Mouse (Mus musculus): Measurements from ENCODE around the gene Mpig6b.

- TF ChIP-seq CTCF (IDR thresholded peaks at IDR 0.05; ENCODE audit: extremely low read depth, insufficient read length, insufficient replicate concordance, low read depth, low read length): peak; percentile 66
- TF ChIP-seq POLR2A (IDR thresholded peaks at IDR 0.05; ENCODE audit: low read depth, low read length): peak; percentile 48
Observed at GRCm38 (mm10) chr17:35058911-35059892, 6.8 kb downstream of the Mpig6b start, which contains the start of gene Ddah2.

Measured in small intestine, adult 2 months (tissue).